Mouse (Mus musculus) small intestine, adult 2 months (tissue): ENCODE results near the gene Catspere2. TPM values are rescaled to one million over a fixed set of nuclear protein-coding genes. Genes with fewer than 3 reads are reported as not detected.
"Not testable (repeated sequence)": the region's sequence is repeated elsewhere in the genome, so short reads cannot be mapped to it uniquely, and the experiment has no call there.

ENCODE experiments used
- H3K27ac ChIP-seq: fragments of 200-500 bp; 2 replicates; pipeline ENCODE4 v1.5.1; 2012; ENCODE audit warnings: low read depth, low read length, control low read depth, inconsistent platforms; ENCODE audit not compliant: insufficient read depth
- H3K27me3 ChIP-seq: fragments of 200-500 bp; 2 replicates; pipeline ENCODE4 v1.6.1; 2012; ENCODE audit warnings: mild to moderate bottlenecking, moderate library complexity, low read length, inconsistent platforms; ENCODE audit not compliant: control insufficient read depth, insufficient read depth
- H3K36me3 ChIP-seq: fragments of 200-500 bp; 2 replicates; pipeline ENCODE4 v1.6.1; 2012; ENCODE audit warnings: mild to moderate bottlenecking, low read length, control low read depth, inconsistent platforms; ENCODE audit not compliant: control insufficient read depth, insufficient read depth
- H3K4me1 ChIP-seq: fragments of 200-500 bp; 2 replicates; pipeline ENCODE4 v1.6.1; 2012; ENCODE audit warnings: low read length, inconsistent platforms, mixed read lengths; ENCODE audit not compliant: control insufficient read depth, insufficient read depth, insufficient read length
- H3K4me3 ChIP-seq: fragments of 200-500 bp; 2 replicates; pipeline ENCODE4 v1.5.1; 2012; ENCODE audit warnings: low read depth, mild to moderate bottlenecking, control low read depth, inconsistent platforms, low read length, moderate library complexity
- CTCF ChIP-seq: fragments of 200-500 bp; IDR thresholded peaks from 2 replicates; pipeline ENCODE4 v1.5.1; 2012; ENCODE audit warnings: low read depth, mild to moderate bottlenecking, control low read depth, inconsistent platforms, low read length, moderate library complexity, mixed read lengths; ENCODE audit not compliant: insufficient replicate concordance, insufficient read length; ENCODE audit errors: extremely low read depth
- POLR2A ChIP-seq: fragments of 200-500 bp; IDR thresholded peaks from 2 replicates; pipeline ENCODE4 v1.6.1; 2012; ENCODE audit warnings: low read depth, mild to moderate bottlenecking, control low read depth, inconsistent platforms, low read length, moderate library complexity
- WGBS: fragments of 180-500 bp; shearing (Covaris S2); methylation state at CpG from one replicate; pipeline ENCODE4 v1.1.7; 2018; 5-methylcytosine and 5-hydroxymethylcytosine counted together
- polyA plus RNA-seq: library from polyadenylated mRNA; depleted of rRNA; stranded (reverse); fragments of >200 nt; gene quantifications from 2 replicates; pipeline ENCODE4 v1.2.3, GENCODE M21; 2012; rRNA removed

Gene Catspere2
- polyA plus RNA-seq, 1 experiment: 0.11 TPM

DNA sequence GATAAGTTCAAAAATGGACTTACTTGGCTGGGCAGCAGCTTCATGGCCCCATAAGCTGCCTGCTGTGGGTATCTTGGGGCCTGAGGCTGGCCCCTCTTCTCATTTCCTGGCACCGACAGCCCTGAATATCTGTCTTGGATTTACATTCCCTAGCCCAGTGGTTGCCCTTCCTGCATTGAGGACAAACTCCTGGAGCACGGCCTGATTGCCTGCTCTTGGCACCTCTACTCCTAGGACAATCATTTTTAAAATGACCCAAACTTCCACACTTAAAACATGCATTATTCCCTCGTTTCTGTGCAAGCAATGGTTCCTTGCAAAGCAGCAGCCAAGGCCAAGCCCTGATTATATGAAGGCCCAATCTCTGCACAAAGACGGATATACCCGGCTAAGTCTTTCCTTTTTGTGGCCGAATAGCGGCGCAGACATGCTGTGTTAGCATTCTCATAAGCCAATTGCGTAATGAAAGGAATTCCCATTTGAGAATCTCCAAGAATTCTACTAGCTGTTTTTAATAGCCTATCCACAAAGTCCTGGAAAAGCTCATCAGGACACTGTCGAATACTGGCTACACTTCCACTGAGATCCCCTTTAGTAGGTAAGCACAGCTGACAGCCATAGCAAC, 222.6 kb downstream of the Catspere2 start:
- Histone ChIP-seq H3K27ac (no peak overlapping the region), H3K4me3 (no peak overlapping the region), H3K4me1 (no peaks in the 10 kb centered on the region), H3K36me3 (no peaks in the 10 kb centered on the region), H3K27me3 (no peaks in the 10 kb centered on the region)
- TF ChIP-seq CTCF: no peak
- TF ChIP-seq POLR2A: no peak
- 76% methylated on average over 10 of the region's 10 CpGs for WGBS

DNA sequence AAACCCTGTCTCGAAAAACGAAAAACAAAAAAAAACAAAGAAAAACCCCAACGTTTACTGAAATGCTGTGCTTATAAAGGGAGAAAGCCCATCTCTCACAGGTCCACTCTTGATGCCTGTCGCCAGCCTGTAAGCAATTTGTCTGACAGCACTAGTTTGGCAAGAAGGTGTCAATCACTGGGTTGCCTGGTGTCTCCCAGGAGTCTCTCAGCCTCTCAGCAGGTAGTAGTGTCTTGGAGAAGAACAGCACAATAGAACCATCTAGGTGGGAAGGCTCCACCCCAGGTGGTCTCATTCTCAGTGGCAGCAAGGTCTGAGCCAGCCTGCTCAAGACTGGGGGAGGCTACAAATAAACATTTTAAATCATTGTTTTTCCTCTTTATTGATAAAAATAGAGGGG, 224.6 kb downstream of the Catspere2 start:
- WGBS: 92% methylated on average over 4 of the region's 4 CpGs
- H3K27ac ChIP-seq: not testable (repeated sequence)

GRCm38 (mm10) chr1:178209966-178210365, 226.7 kb downstream of the Catspere2 start:
- TF ChIP-seq CTCF (no peak), POLR2A (no peak)
- Histone ChIP-seq H3K36me3 (no peaks in the 10 kb centered on the region), H3K4me3 (no peak overlapping the region)

More for the DNA sequence above, 224.6 kb downstream of the Catspere2 start:
- not testable (repeated sequence) for H3K36me3 ChIP-seq, H3K4me3 ChIP-seq, H3K27me3 ChIP-seq, H3K4me1 ChIP-seq

GRCm38 (mm10) chr1:178217157-178217556, 233.9 kb downstream of the Catspere2 start:
- Histone ChIP-seq H3K27me3 (no peaks in the 10 kb centered on the region), H3K4me1 (no peaks in the 10 kb centered on the region), H3K4me3 (no peak overlapping the region), H3K27ac (no peak overlapping the region), H3K36me3 (no peaks in the 10 kb centered on the region)
- TF ChIP-seq POLR2A (no peak), CTCF (no peak)

More at GRCm38 (mm10) chr1:178209966-178210365, 226.7 kb downstream of the Catspere2 start:
- no peak overlapping the region for H3K27ac ChIP-seq
- H3K4me1 ChIP-seq: no peaks in the 10 kb centered on the region
- H3K27me3 ChIP-seq: no peaks in the 10 kb centered on the region

DNA sequence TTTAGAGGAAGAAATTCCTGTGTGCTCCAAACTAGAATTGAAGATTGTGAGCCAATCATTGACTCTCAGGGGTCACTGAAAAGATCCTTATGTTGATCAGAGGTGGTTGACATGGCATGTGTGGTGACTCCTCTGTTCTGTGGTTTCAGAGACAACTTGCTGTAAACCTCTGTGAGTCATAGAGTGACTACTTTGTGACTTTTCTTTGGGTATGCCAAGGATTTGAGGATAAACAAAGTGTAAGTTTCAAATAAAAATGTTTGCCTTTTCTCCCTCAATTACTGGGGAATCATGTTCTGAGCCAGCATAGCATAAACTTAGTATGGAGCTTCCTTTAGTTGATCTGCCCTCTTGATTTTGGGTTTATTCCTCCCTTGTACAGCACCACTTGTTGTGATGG, 235.1 kb downstream of the Catspere2 start:
- Histone ChIP-seq H3K4me1 (no peaks in the 10 kb centered on the region), H3K4me3 (no peak overlapping the region), H3K27ac (no peak overlapping the region), H3K36me3 (no peaks in the 10 kb centered on the region), H3K27me3 (no peaks in the 10 kb centered on the region)
- no peak for TF ChIP-seq CTCF
- no peak for TF ChIP-seq POLR2A

DNA sequence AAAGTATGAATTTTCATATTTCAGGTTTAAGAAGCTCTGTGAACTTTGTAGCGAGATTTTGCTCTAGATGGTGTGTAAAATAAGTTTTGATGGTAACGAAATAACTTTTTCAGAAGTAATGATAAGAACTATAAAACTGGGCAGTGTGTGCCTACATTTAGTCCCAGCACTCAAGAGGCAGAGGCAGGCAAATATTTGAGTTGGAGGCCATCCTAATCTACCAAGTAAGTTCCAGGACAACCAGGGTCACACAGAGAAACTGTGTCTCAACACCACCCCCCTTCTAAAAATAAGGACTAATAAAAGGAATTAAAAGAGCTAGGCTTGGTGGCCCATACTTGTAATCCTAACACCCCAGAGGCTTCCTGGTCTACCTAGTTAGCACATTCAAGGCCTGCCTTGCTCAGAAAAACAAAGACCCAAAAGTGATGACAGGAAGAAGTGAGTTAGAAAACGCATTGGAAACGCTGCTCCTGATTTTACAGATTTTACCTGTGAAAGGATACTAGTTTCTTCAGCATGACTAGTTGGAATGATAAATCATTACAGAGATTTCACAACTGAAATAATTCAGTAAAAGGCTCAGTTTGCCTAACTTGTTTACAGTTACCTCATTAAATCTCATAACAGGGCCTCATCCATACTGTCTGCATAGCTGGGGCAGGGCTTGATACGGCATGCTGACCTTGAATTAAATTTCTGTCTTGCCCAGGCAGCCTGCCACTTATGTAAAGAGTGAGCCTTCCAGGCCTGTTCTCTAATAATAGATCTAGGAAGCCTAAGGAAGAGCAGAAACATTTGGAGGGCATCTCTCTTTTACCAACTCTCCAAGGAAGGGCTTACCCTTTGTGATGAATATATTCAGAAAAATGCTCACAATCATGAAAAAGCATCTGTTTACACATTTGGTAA, 236.2 kb downstream of the Catspere2 start:
- WGBS: 60% methylated on average over 5 of the region's 5 CpGs
- TF ChIP-seq POLR2A (no peak), CTCF (no peak)
- Histone ChIP-seq H3K27ac (no peak overlapping the region), H3K27me3 (no peaks in the 10 kb centered on the region), H3K4me1 (no peaks in the 10 kb centered on the region), H3K4me3 (no peak overlapping the region), H3K36me3 (no peaks in the 10 kb centered on the region)

Other genes starting within 250 kb of the Catspere2 start
- 16.9 and 30.9 TPM in 2 replicates for gene Adss, start 186.9 kb upstream of the Catspere2 start, polyA plus RNA-seq
- gene Desi2, start 204.0 kb downstream of the Catspere2 start, polyA plus RNA-seq: 3.1 and 4.8 TPM in 2 replicates